ENCODE assay signal across 25 mouse cellular contexts in the genomic region with DNA sequence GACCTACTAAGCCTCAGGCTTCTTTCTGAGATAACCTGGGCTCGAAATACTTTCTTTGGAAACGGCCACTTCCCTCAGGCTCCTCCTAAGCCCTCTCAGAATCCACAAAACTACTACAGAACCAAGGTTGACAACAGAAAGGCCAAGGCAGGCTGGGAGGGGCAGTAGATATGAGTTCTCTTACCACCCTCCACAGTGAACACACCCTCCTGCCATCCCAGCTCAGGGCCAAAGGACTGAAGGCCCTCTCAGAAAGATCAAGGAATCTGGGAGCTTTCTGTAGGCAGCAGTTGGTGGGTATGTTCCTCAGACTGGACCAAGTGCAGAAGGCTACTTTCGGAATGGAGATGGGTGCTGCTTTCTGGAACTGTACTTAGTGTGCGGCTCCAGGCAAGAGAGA. TPM values are rescaled to one million over a fixed set of nuclear protein-coding genes. Genes with fewer than 3 reads are reported as not detected.
DNase-seq lines count a peak whose midpoint lies in the region; ATAC-seq and TF ChIP-seq lines count a peak whose summit lies in the region.
"Had no signal": no experiment of that assay in that cellular context is flagged by ENCODE, and none has a peak within 500 bp of the region (broad histone marks: within the 10 kb centered on the region; RNA-seq: fewer than 3 reads in every experiment).

No protein-coding gene starts in this region.

- no peak for ATAC-seq in heart, embryonic 12.5 days (ENCODE audit: insufficient number of reproducible peaks, low FRiP score)
- no peak for ATAC-seq in kidney, embryonic 16.5 days (ENCODE audit: low FRiP score, low TSS enrichment)
- ATAC-seq in lung, postnatal 0 days, result no peak
- ATAC-seq: forebrain, embryonic 16.5 days; intestine, embryonic 15.5 days; midbrain, embryonic 13.5 days had no signal

- H3K4me2 ChIP-seq in heart, embryonic 12.5 days, result no peak overlapping the region
- no peak overlapping the region for H3K4me2 ChIP-seq in kidney, embryonic 16.5 days (replicated peaks; ENCODE audit: low read depth, low read length)
- H3K4me2 ChIP-seq in lung, postnatal 0 days (replicated peaks; ENCODE audit: low read depth, low read length), result no peak overlapping the region
- H3K4me2 ChIP-seq: hindbrain, embryonic 14.5 days; intestine, embryonic 15.5 days; limb, embryonic 13.5 days; liver, embryonic 15.5 days; midbrain, embryonic 13.5 days had no signal

- H3K36me3 ChIP-seq in heart, embryonic 12.5 days, result peaks cover 22% of the 10 kb centered on the region
- peaks cover 15% of the 10 kb centered on the region for H3K36me3 ChIP-seq in kidney, embryonic 16.5 days (ENCODE audit: insufficient read depth, low read length)
- H3K36me3 ChIP-seq in lung, postnatal 0 days (ENCODE audit: insufficient read depth, low read length), result peaks cover 5% of the 10 kb centered on the region

- no peak for TF ChIP-seq EP300 in lung, postnatal 0 days (IDR thresholded peaks at IDR 0.05)

- H3K4me1 ChIP-seq in heart, embryonic 12.5 days (replicated peaks), result peaks cover 45% of the 10 kb centered on the region
- H3K4me1 ChIP-seq in kidney, embryonic 16.5 days (ENCODE audit: insufficient read depth, low read length), result peaks cover 39% of the 10 kb centered on the region
- H3K4me1 ChIP-seq in lung, postnatal 0 days (ENCODE audit: insufficient read depth, low read depth, low read length), result peaks cover 20% of the 10 kb centered on the region

- no peaks in the 10 kb centered on the region; the same call in 1 of the 2 replicates for H3K9me3 ChIP-seq in heart, embryonic 12.5 days (replicated peaks)
- H3K9me3 ChIP-seq in kidney, embryonic 16.5 days (ENCODE audit: low read length), result no peaks in the 10 kb centered on the region
- H3K9me3 ChIP-seq in lung, postnatal 0 days (ENCODE audit: low read length), result no peaks in the 10 kb centered on the region
- H3K9me3 ChIP-seq: forebrain, embryonic 10.5 days; intestine, embryonic 15.5 days; limb, embryonic 13.5 days; liver, embryonic 15.5 days; megakaryocyte, embryonic 14.5 days; midbrain, embryonic 13.5 days had no signal

- peak overlapping the region; percentile 15; the same call in 1 of the 2 replicates for H3K9ac ChIP-seq in heart, embryonic 12.5 days
- peak overlapping the region; percentile 16; the same call in 1 of the 2 replicates for H3K9ac ChIP-seq in kidney, embryonic 16.5 days (replicated peaks; ENCODE audit: low read length)
- no peak overlapping the region for H3K9ac ChIP-seq in lung, postnatal 0 days (replicated peaks; ENCODE audit: low read depth)
- H3K9ac ChIP-seq: hindbrain, embryonic 14.5 days; intestine, embryonic 15.5 days; liver, embryonic 15.5 days; midbrain, embryonic 13.5 days had no signal

- no peaks in the 10 kb centered on the region for H3K27me3 ChIP-seq in heart, embryonic 12.5 days (replicated peaks)
- H3K27me3 ChIP-seq in kidney, embryonic 16.5 days (ENCODE audit: insufficient read depth, low read length), result no peaks in the 10 kb centered on the region
- H3K27me3 ChIP-seq in lung, postnatal 0 days (replicated peaks; ENCODE audit: insufficient read depth, low read length), result no peaks in the 10 kb centered on the region
- H3K27me3 ChIP-seq: intestine, embryonic 15.5 days; limb, embryonic 13.5 days; liver, embryonic 15.5 days; megakaryocyte, embryonic 14.5 days; midbrain, embryonic 13.5 days had no signal

- no peak overlapping the region for H3K4me3 ChIP-seq in heart, embryonic 12.5 days
- no peak overlapping the region for H3K4me3 ChIP-seq in kidney, embryonic 16.5 days (ENCODE audit: low read length)
- no peak overlapping the region for H3K4me3 ChIP-seq in lung, postnatal 0 days (ENCODE audit: low read depth, low read length)
- H3K4me3 ChIP-seq: forebrain, embryonic 10.5 days; intestine, embryonic 15.5 days; layer of hippocampus, adult 2 months; limb, embryonic 13.5 days; liver, embryonic 15.5 days; midbrain, embryonic 13.5 days had no signal

- TF ChIP-seq CTCF in lung, postnatal 0 days (IDR thresholded peaks at IDR 0.05), result no peak

- no peak for DNase-seq in heart, adult 8-10 months (ENCODE audit: low spot score)
- DNase-seq in kidney, postnatal 36 days, result no peak
- no peak for DNase-seq in lung, postnatal 0 days (ENCODE audit: low spot score)
- DNase-seq in lung, adult 18-20 months, result no peak
- DNase-seq in thymus, postnatal 25 days, result no peak
- DNase-seq: cerebellum, adult 11 months; cerebellum, adult 9-11 months; gastrocnemius, postnatal 25 days; heart, adult 18-20 months; heart, postnatal 4 days; kidney, postnatal 10 days; lung, postnatal 36 days; thymus, adult 2 months had no signal

- 80% methylated on average over 4 of the region's 4 CpGs for WGBS in heart, embryonic 12.5 days
- 94% methylated on average over 4 of the region's 4 CpGs for WGBS in kidney, embryonic 16.5 days
- 85% methylated on average over 4 of the region's 4 CpGs for WGBS in lung, postnatal 0 days

- H3K27ac ChIP-seq in heart, embryonic 12.5 days (ENCODE audit: poor library complexity, severe bottlenecking), result no peak overlapping the region
- peak overlapping the region; percentile 81 for H3K27ac ChIP-seq in kidney, embryonic 16.5 days (ENCODE audit: low read length)
- 0 out of 2 replicates have a peak overlapping the region, but pooled peaks have one; percentile 15 for H3K27ac ChIP-seq in lung, postnatal 0 days (ENCODE audit: low read length)
- H3K27ac ChIP-seq: hindbrain, embryonic 14.5 days; limb, embryonic 13.5 days; liver, embryonic 15.5 days; midbrain, embryonic 13.5 days; stomach, postnatal 0 days had no signal

RNA-seq across cellular contexts. Expression of gene Hdac7, which starts 29.0 kb away (rescaled TPM):
- 27.4 and 27.8 TPM in 2 replicates for polyA plus RNA-seq in heart, embryonic 12.5 days (2016; fragmentation: Nextera tagmentation; extraction: Ambion mirVana)
- total RNA-seq in heart, adult 8-10 months (2022), result 10 to 100 TPM; 22.9 to 29.0 (median 26.5) TPM
- 37.3 and 40.0 TPM in 2 replicates for polyA plus RNA-seq in kidney, embryonic 16.5 days (2015; fragmentation: Nextera tagmentation; extraction: Ambion mirVana)
- polyA plus RNA-seq in lung, postnatal 0 days (2015; fragmentation: Nextera tagmentation; extraction: Ambion mirVana), result 43.2 and 52.1 TPM in 2 replicates

RNA-seq across cellular contexts. Expression of gene Slc48a1, which starts 36.9 kb away (rescaled TPM):
- polyA plus RNA-seq in heart, embryonic 12.5 days (2016; fragmentation: Nextera tagmentation; extraction: Ambion mirVana), result 52.9 and 55.0 TPM in 2 replicates
- 10 to 100 TPM; 63.6 to 76.6 (median 67.9) TPM for total RNA-seq in heart, adult 8-10 months (2022)
- polyA plus RNA-seq in kidney, embryonic 16.5 days (2015; fragmentation: Nextera tagmentation; extraction: Ambion mirVana), result 81.7 and 81.9 TPM in 2 replicates
- polyA plus RNA-seq in lung, postnatal 0 days (2015; fragmentation: Nextera tagmentation; extraction: Ambion mirVana), result 69.5 and 75.7 TPM in 2 replicates

RNA-seq across cellular contexts. Expression of gene Rapgef3, which starts 47.5 kb away (rescaled TPM):
- 22.0 and 22.9 TPM in 2 replicates for polyA plus RNA-seq in heart, embryonic 12.5 days (2016; fragmentation: Nextera tagmentation; extraction: Ambion mirVana)
- 10 to 100 TPM; 20.5 to 27.4 (median 23.8) TPM for total RNA-seq in heart, adult 8-10 months (2022)
- 36.3 and 36.4 TPM in 2 replicates for polyA plus RNA-seq in kidney, embryonic 16.5 days (2015; fragmentation: Nextera tagmentation; extraction: Ambion mirVana)
- 18.7 and 25.5 TPM in 2 replicates for polyA plus RNA-seq in lung, postnatal 0 days (2015; fragmentation: Nextera tagmentation; extraction: Ambion mirVana)
